Comparison of ENCODE assay signal across 8 mouse cellular contexts in genomic region chr11:102880585-102881313, GRCm38 (mm10). TPM values are rescaled to one million over a fixed set of nuclear protein-coding genes. Genes with fewer than 3 reads are reported as not detected.
DNase-seq lines count a peak whose midpoint lies in the region; ATAC-seq lines count a peak whose summit lies in the region.

Gene Eftud2, minus strand, starts transcription at chr11:102880985.
Gene Ccdc103, plus strand, starts transcription at chr11:102881204.

- DNase-seq in adrenal gland, adult (ENCODE audit: inconsistent age in 2 of 2, low spot score in 1 of 2) = peak; percentile 93 to 99
- peak; percentile 96 for DNase-seq in embryo, embryonic 10.5 days (ENCODE audit: low spot score)
- DNase-seq in gastrocnemius, postnatal 25 days = peak; percentile 83
- DNase-seq in intestine, embryonic 14.5 days (ENCODE audit: low spot score) = peak; percentile 99
- DNase-seq in left cerebral cortex, postnatal 14 days (ENCODE audit: low spot score in 2 of 2) = peak; percentile 93 to 95
- DNase-seq in mesoderm, embryonic 11.5 days (ENCODE audit: low read depth, low spot score) = peak; percentile 92
- DNase-seq in right cerebral cortex, postnatal 36 days (ENCODE audit: low spot score in 2 of 2) = peak; percentile 90 to 92
- peak; percentile 91 for DNase-seq in yolk sac, embryonic 10.5 days (ENCODE audit: low spot score)

- H3K36me3 ChIP-seq in intestine, embryonic 14.5 days (ENCODE audit: control insufficient read depth, insufficient read depth, low read length) = peaks cover 20% of the 10 kb centered on the region

- peak within 1 kb of the TSS; percentile 69 for H3K9ac ChIP-seq in intestine, embryonic 14.5 days (ENCODE audit: low read length)

- peaks cover 15% of the 10 kb centered on the region for H3K4me1 ChIP-seq in intestine, embryonic 14.5 days (replicated peaks; ENCODE audit: control insufficient read depth, insufficient read depth, low read length)

- H3K27ac ChIP-seq in intestine, embryonic 14.5 days (ENCODE audit: low read depth) = peak within 1 kb of the TSS; percentile 90

- intact Hi-C loops in left cerebral cortex, postnatal 14 days (cut with DNase I) = no loop called here

- peak within 1 kb of the TSS; percentile 80 for H3K4me2 ChIP-seq in intestine, embryonic 14.5 days (ENCODE audit: low read length)

- under 1% methylated on average over 62 of the region's 62 CpGs for WGBS in intestine, embryonic 14.5 days

- H3K9me3 ChIP-seq in intestine, embryonic 14.5 days (ENCODE audit: control insufficient read depth, low read length) = no peaks in the 10 kb centered on the region

- H3K4me3 ChIP-seq in intestine, embryonic 14.5 days (ENCODE audit: low read depth, low read length) = peak within 1 kb of the TSS; percentile 62

- H3K27me3 ChIP-seq in intestine, embryonic 14.5 days (replicated peaks; ENCODE audit: control insufficient read depth, insufficient read depth, low read length) = no peaks in the 10 kb centered on the region

- ATAC-seq in intestine, embryonic 14.5 days (replicated peaks; ENCODE audit: low FRiP score, low TSS enrichment, low read depth) = peak; percentile 92

RNA-seq across cellular contexts. Expression of gene Eftud2, which starts in this region (rescaled TPM):
- 10 to 100 TPM; 23.7 to 25.5 TPM for total RNA-seq in gastrocnemius, postnatal 25 days (2021)
- 180 and 184 TPM in 2 replicates for polyA plus RNA-seq in intestine, embryonic 14.5 days (2014; fragmentation: Nextera tagmentation; extraction: Ambion mirVana)
- total RNA-seq in left cerebral cortex, postnatal 14 days (2021) = 100 to 1,000 TPM; 111 to 113 TPM

RNA-seq across cellular contexts. Expression of gene Ccdc103, which starts in this region (rescaled TPM):
- total RNA-seq in gastrocnemius, postnatal 25 days (2021) = not detected
- 0.81 and 1.2 TPM in 2 replicates for polyA plus RNA-seq in intestine, embryonic 14.5 days (2014; fragmentation: Nextera tagmentation; extraction: Ambion mirVana)
- total RNA-seq in left cerebral cortex, postnatal 14 days (2021) = 1 to 10 TPM; 2.0 to 2.1 TPM

Comparison
In these comparisons a context has a peak if more than half of its experiments do, and no peak if none do; other contexts are left out.
1. Peak in every context shown above with its lines: DNase-seq, ATAC-seq, H3K4me3 ChIP-seq and H3K27ac ChIP-seq.
2. RNA of gene Eftud2 (total RNA-seq): 111 to 113 TPM in left cerebral cortex, postnatal 14 days; 23.7 to 25.5 TPM in gastrocnemius, postnatal 25 days; every median in the first group is over 4 times any median in the second.